In genomic region chr11:97140811-97141210, GRCm38 (mm10) we compare ENCODE assay signal across 24 mouse cellular contexts. TPM values are rescaled to one million over a fixed set of nuclear protein-coding genes. Genes with fewer than 3 reads are reported as not detected.
DNase-seq lines count a peak whose midpoint lies in the region; ATAC-seq lines count a peak whose summit lies in the region.
"Had no signal": no experiment of that assay in that cellular context is flagged by ENCODE, and none has a peak within 500 bp of the region (broad histone marks: within the 10 kb centered on the region; RNA-seq: fewer than 3 reads in every experiment).

No protein-coding gene starts in this region.

- peak; percentile 77 for ATAC-seq in CD4-positive, CD25-positive, alpha-beta regulatory T cell, adult 4 months
- ATAC-seq in kidney, embryonic 16.5 days (ENCODE audit: low FRiP score, low TSS enrichment), result no peak
- ATAC-seq: forebrain, postnatal 0 days; liver, postnatal 0 days had no signal

- H3K27me3 ChIP-seq in splenic B cell, adult 2 months (ENCODE audit: control insufficient read depth, insufficient read depth, low read length, poor library complexity, severe bottlenecking), result no peaks in the 10 kb centered on the region
- peaks cover 4% of the 10 kb centered on the region for H3K27me3 ChIP-seq in kidney, embryonic 16.5 days (ENCODE audit: insufficient read depth, low read length)
- H3K27me3 ChIP-seq: hindbrain, embryonic 15.5 days had no signal

- no peaks in the 10 kb centered on the region for H3K36me3 ChIP-seq in splenic B cell, adult 2 months (ENCODE audit: control insufficient read depth, insufficient read depth, low read length, poor library complexity, severe bottlenecking)
- peaks cover 9% of the 10 kb centered on the region; the same call in 1 of the 2 replicates for H3K36me3 ChIP-seq in kidney, embryonic 16.5 days (ENCODE audit: insufficient read depth, low read length)

- WGBS in kidney, embryonic 16.5 days, result 64% methylated on average over 4 of the region's 4 CpGs

- peaks cover 16% of the 10 kb centered on the region for H3K4me1 ChIP-seq in kidney, embryonic 16.5 days (ENCODE audit: insufficient read depth, low read length)

- H3K4me3 ChIP-seq in kidney, embryonic 16.5 days (ENCODE audit: low read length), result no peak overlapping the region
- H3K4me3 ChIP-seq: embryonic facial prominence, embryonic 15.5 days; forebrain, embryonic 10.5 days; gastrocnemius, adult 2 months; hindbrain, embryonic 15.5 days; limb, embryonic 10.5 days had no signal

- no peak overlapping the region for H3K9ac ChIP-seq in kidney, embryonic 16.5 days (replicated peaks; ENCODE audit: low read length)
- H3K9ac ChIP-seq: embryonic facial prominence, embryonic 15.5 days; forebrain, postnatal 0 days; hindbrain, embryonic 15.5 days; liver, postnatal 0 days had no signal

- DNase-seq in thymus, postnatal 0 days (ENCODE audit: low spot score), result peak; percentile 14
- DNase-seq in thymus, postnatal 4 days, result no peak
- DNase-seq in adipocyte (ENCODE audit: low spot score) (peak; percentile 40), MN1 (ENCODE audit: low spot score) (no peak)
- DNase-seq in splenic B cell, adult 2 months (ENCODE audit: low read depth, low spot score), result peak; percentile 77
- DNase-seq: adrenal gland, postnatal 14 days; cerebellum, adult 18-20 months; cerebellum, postnatal 36 days; forebrain, postnatal 0 days; gastrocnemius, adult 2 months; heart, postnatal 36 days; kidney, adult 2 months; kidney, postnatal 25 days; liver, postnatal 0 days; lung, postnatal 14 days; retina, postnatal 1 day; right cerebral cortex, postnatal 4 days had no signal

- no peak overlapping the region for H3K4me2 ChIP-seq in kidney, embryonic 16.5 days (replicated peaks; ENCODE audit: low read depth, low read length)
- H3K4me2 ChIP-seq: embryonic facial prominence, embryonic 15.5 days; hindbrain, embryonic 15.5 days had no signal

- no peaks in the 10 kb centered on the region for H3K9me3 ChIP-seq in kidney, embryonic 16.5 days (ENCODE audit: low read length)
- H3K9me3 ChIP-seq: embryonic facial prominence, embryonic 15.5 days; forebrain, embryonic 10.5 days; hindbrain, embryonic 15.5 days; limb, embryonic 10.5 days had no signal

- H3K27ac ChIP-seq in kidney, embryonic 16.5 days (ENCODE audit: low read length), result no peak overlapping the region
- H3K27ac ChIP-seq: embryonic facial prominence, embryonic 15.5 days; forebrain, embryonic 10.5 days; gastrocnemius, adult 2 months; hindbrain, embryonic 15.5 days; limb, embryonic 10.5 days had no signal

RNA-seq across cellular contexts. Expression of gene Tbkbp1, which starts 10.5 kb away (rescaled TPM):
- polyA plus RNA-seq in thymus, postnatal 0 days (2015; fragmentation: Nextera tagmentation; extraction: Ambion mirVana), result 0.82 and 0.98 TPM in 2 replicates
- polyA plus RNA-seq in CD4-positive, CD25-positive, alpha-beta regulatory T cell, adult 4 months (2017; shearing (Covaris generic)), result under 1 TPM in 1 of 2 experiments, not detected in 1; 0.09 TPM
- polyA plus RNA-seq in kidney, embryonic 16.5 days (2015; fragmentation: Nextera tagmentation; extraction: Ambion mirVana), result 4.0 TPM in 2 replicates

RNA-seq across cellular contexts. Expression of gene Tbx21, which starts 25.7 kb away (rescaled TPM):
- polyA plus RNA-seq in thymus, postnatal 0 days (2015; fragmentation: Nextera tagmentation; extraction: Ambion mirVana), result 1.3 and 1.9 TPM in 2 replicates
- polyA plus RNA-seq in CD4-positive, CD25-positive, alpha-beta regulatory T cell, adult 4 months (2017; shearing (Covaris generic)), result 1 to 10 TPM; 2.2 TPM
- polyA plus RNA-seq in kidney, embryonic 16.5 days (2015; fragmentation: Nextera tagmentation; extraction: Ambion mirVana), result 0.14 and 0.24 TPM in 2 replicates
- polyA plus RNA-seq: stomach, embryonic 14.5 days had no signal

RNA-seq across cellular contexts. Expression of gene Kpnb1, which starts 46.9 kb away (rescaled TPM):
- polyA plus RNA-seq in thymus, postnatal 0 days (2015; fragmentation: Nextera tagmentation; extraction: Ambion mirVana), result 37.0 and 39.8 TPM in 2 replicates
- 10 to 100 TPM; 23.5 to 33.4 TPM for polyA plus RNA-seq in CD4-positive, CD25-positive, alpha-beta regulatory T cell, adult 4 months (2017; shearing (Covaris generic))
- polyA plus RNA-seq in kidney, embryonic 16.5 days (2015; fragmentation: Nextera tagmentation; extraction: Ambion mirVana), result 51.0 and 54.6 TPM in 2 replicates

Comparison
In these comparisons a context has a peak if more than half of its experiments do, and no peak if none do; other contexts are left out.
1. DNase-seq: peak in thymus, postnatal 0 days (single experiment), adipocyte (single experiment) and splenic B cell, adult 2 months (single experiment); none in thymus, postnatal 4 days (single experiment) and MN1 (single experiment).